Mouse (Mus musculus) limb, embryonic 11.5 days (tissue): Measurements from ENCODE around the gene Snx7. TPM values are rescaled to one million over a fixed set of nuclear protein-coding genes. Genes with fewer than 3 reads are reported as not detected.
A peak's percentile ranks its signal among the peaks of the same experiment; 100 is the strongest.

Source experiments
- ATAC-seq: fragments of 200-750 bp; cut with Nextera tagmentation; 2 replicates; pipeline ENCODE4 v1.8.0; 2017; ENCODE audit warnings: low read depth; ENCODE audit not compliant: insufficient number of reproducible peaks, low FRiP score, low TSS enrichment
- DNase-seq: peaks from one replicate; pipeline ENCODE4 v3.0.0-alpha.2; 2015; ENCODE audit warnings: low spot score
- H3K27ac ChIP-seq: fragments of 300-500 bp; sonication (generic); replicated peaks from 2 replicates; pipeline ENCODE4 v1.5.1; 2014; ENCODE audit warnings: low read depth, mild to moderate bottlenecking, low read length
- H3K27me3 ChIP-seq: fragments of 300-500 bp; sonication (generic); 2 replicates; pipeline ENCODE4 v1.6.1; 2014; ENCODE audit warnings: mild to moderate bottlenecking, low read length, mixed read lengths; ENCODE audit not compliant: control insufficient read depth, insufficient read depth
- H3K36me3 ChIP-seq: fragments of 300-500 bp; sonication (generic); 2 replicates; pipeline ENCODE4 v1.6.1; 2014; ENCODE audit warnings: mild to moderate bottlenecking, low read length, moderate library complexity, mixed read lengths; ENCODE audit not compliant: control insufficient read depth, insufficient read depth
- H3K4me1 ChIP-seq: fragments of 300-500 bp; sonication (generic); 2 replicates; pipeline ENCODE4 v1.6.1; 2014; ENCODE audit warnings: low read length, mixed read lengths; ENCODE audit not compliant: control insufficient read depth, insufficient read depth
- H3K4me2 ChIP-seq: fragments of 300-500 bp; sonication (generic); 2 replicates; pipeline ENCODE4 v1.6.1; 2014; ENCODE audit warnings: low read depth, mild to moderate bottlenecking, moderate library complexity; ENCODE audit not compliant: severe bottlenecking
- H3K4me3 ChIP-seq: fragments of 300-500 bp; sonication (generic); 2 replicates; pipeline ENCODE4 v1.5.1; 2014; ENCODE audit warnings: low read depth, low read length
- H3K9ac ChIP-seq: fragments of 300-500 bp; sonication (generic); 2 replicates; pipeline ENCODE4 v1.6.1; 2014; ENCODE audit warnings: mild to moderate bottlenecking, low read length
- H3K9me3 ChIP-seq: fragments of 300-500 bp; sonication (generic); 2 replicates; pipeline ENCODE4 v1.6.1; 2016; ENCODE audit warnings: low read length; ENCODE audit not compliant: control insufficient read depth
- WGBS: fragments of 180-500 bp; shearing (Covaris S2); extraction: QIAGEN DNeasy Blood & Tissue Kit; methylation state at CpG from one replicate; pipeline ENCODE4 v1.1.7; 2014; 5-methylcytosine and 5-hydroxymethylcytosine counted together
- polyA plus RNA-seq: library from polyadenylated mRNA; unstranded; fragments of >200 nt; fragmentation: Nextera tagmentation; extraction: Ambion mirVana; gene quantifications from 2 replicates; pipeline ENCODE4 v1.2.1, GENCODE M21; 2014

Snx7 gene
- polyA plus RNA-seq, 1 experiment from 2014 or later = 12.9 TPM

DNA sequence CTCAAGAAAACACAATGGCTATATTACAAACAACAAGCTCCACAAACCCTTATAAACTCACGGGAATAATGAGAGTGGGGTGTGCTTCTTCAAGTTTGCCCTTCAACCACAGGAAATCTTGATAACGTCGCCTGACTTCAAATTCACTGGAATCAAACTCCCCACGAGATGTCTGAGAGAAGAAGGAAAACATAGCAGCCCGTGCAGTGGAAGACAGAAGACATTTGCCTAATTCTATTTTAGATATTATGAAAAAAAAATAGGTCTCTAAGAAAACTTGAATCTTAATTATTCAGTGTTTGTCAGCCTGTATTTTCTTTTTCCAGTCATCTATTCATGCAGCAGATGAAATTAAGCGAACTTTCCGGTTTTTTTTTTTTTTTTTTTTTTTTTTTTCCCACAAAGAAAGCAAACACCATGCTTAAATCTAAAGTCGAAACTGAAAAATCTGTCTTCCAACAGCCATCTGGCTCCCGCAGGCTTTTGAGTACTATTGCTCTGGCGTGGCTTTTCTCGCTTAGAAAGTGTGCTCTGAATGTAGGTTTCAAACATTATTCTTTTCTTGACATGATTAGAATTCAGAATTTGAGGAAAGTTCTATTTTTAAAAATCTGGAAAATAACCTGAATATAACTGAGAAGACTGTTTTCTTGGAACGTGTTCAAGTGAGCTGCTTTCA is 28.7 kb downstream of the Snx7 start:
- DNase-seq (no peak), ATAC-seq (no peak)
- Histone ChIP-seq H3K27ac (no peak overlapping the region), H3K27me3 (no peaks in the 10 kb centered on the region), H3K4me3 (no peak overlapping the region), H3K4me2 (no peak overlapping the region), H3K4me1 (no peaks in the 10 kb centered on the region), H3K9ac (no peak overlapping the region), H3K9me3 (no peaks in the 10 kb centered on the region), H3K36me3 (no peaks in the 10 kb centered on the region)
- WGBS = 91% methylated on average over 12 of the region's 12 CpGs

DNA sequence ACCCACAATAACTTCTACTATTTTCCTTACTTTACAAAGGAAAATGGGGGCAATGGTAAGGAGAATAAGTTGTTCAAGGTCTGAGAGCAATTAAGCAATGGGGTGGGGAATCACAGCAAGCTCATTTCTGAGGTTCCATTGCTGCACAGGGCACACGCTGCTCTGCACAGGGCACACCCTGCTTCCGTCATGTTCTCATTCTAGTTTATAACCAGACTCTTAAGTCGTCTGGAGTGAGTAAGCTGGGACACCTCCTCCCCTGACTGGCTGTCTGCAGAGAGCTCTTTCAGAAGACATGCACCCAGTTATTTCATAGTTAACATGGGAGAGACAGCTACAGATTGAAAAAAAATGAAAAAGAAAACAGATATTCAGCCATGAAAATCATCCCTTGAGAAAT is 30.7 kb downstream of the Snx7 start:
- Histone ChIP-seq H3K4me3 (no peak overlapping the region), H3K9me3 (no peaks in the 10 kb centered on the region), H3K4me1 (no peaks in the 10 kb centered on the region), H3K27ac (no peak overlapping the region), H3K4me2 (no peak overlapping the region), H3K27me3 (no peaks in the 10 kb centered on the region), H3K36me3 (no peaks in the 10 kb centered on the region), H3K9ac (no peak overlapping the region)
- WGBS = 54% methylated on average over 3 of the region's 3 CpGs
- ATAC-seq (no peak), DNase-seq (no peak)

DNA sequence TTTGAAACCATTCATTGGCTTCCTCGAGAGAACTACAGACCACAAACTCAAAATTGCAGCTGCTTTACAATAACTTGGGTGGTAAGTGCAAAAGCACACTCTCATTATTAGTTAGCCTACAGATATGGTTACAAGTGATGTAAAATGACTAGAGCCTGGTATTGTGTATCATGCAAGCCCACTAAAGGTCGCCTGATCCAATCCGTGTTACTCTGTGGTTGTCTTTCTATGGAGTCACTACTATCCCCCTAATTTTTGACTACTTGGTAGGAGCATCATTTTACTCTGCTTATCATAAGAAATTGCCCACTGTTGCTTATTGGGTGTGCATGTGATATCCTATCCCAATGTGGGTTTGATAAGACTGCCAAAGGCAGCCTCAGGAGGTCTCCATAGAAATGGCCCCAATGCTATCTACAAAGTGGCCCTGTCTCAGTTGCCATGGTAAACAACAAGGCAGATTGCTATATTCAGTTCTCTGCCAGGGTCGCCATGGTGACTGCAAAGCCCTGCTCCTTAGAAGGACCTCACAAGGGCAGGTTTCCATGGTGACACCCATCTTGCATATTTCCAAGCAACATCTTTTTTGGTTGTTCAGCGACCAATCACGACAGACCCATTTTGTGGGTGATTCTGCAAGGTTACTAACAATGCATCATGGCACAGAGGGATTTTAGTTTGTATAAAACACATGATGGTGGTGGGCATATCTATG is 42.1 kb downstream of the Snx7 start:
- Histone ChIP-seq H3K4me2 (no peak overlapping the region), H3K27ac (no peak overlapping the region), H3K36me3 (no peaks in the 10 kb centered on the region), H3K27me3 (no peaks in the 10 kb centered on the region), H3K4me3 (no peak overlapping the region), H3K9me3 (no peaks in the 10 kb centered on the region), H3K4me1 (no peaks in the 10 kb centered on the region), H3K9ac (no peak overlapping the region)
- WGBS = 83% methylated on average over 6 of the region's 6 CpGs
- no peak for ATAC-seq
- DNase-seq = no peak

DNA sequence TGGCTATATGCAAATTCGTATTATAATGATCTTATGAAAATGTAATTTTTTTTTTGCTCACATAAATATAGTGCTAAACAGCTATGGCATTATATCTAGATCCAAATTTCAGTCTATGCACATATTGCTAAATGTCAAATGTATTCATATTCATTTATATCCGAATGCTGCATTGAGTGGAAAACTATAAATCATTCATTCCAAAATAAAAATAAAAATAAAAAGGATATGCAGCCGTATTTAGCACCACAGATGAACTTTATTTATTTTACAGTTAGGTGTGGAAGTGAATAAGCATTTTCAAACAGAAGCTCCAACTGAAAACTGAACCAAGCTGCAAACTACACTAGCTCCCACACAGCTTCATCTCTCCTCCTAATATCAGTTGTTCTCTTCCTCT is 45.5 kb downstream of the Snx7 start:
- no peak overlapping the region for H3K4me2 ChIP-seq
- H3K9ac ChIP-seq = no peak overlapping the region
- no peaks in the 10 kb centered on the region for H3K9me3 ChIP-seq
- no peak overlapping the region for H3K4me3 ChIP-seq
- H3K27ac ChIP-seq = no peak overlapping the region
- H3K36me3 ChIP-seq = no peaks in the 10 kb centered on the region
- no peak for DNase-seq
- no peak for ATAC-seq
- no peaks in the 10 kb centered on the region for H3K4me1 ChIP-seq
- 93% methylated on average over 3 of the region's 3 CpGs for WGBS
- no peaks in the 10 kb centered on the region for H3K27me3 ChIP-seq

DNA sequence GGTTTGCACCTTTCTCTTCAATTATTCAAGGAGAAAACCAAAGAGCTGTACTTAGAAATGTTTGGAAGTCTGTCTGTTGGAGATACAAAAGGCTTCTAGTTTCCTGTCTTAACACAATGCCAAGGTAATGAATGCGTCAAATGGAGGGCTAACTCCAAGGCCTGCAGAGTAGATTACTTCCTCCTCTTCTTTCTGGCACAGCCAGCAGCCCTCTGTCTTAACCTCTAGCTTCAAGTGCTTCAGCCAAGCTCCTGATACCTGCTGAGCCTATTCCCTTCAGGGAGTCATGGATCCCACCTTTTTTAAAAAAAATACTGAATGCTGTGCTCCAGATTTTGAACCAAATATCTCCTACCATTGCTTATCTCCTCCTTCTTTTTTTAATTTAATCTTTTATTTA is 51.1 kb downstream of the Snx7 start:
- Histone ChIP-seq H3K27ac (no peak overlapping the region), H3K36me3 (no peaks in the 10 kb centered on the region), H3K4me1 (no peaks in the 10 kb centered on the region), H3K4me2 (no peak overlapping the region), H3K9me3 (no peaks in the 10 kb centered on the region), H3K4me3 (no peak overlapping the region), H3K9ac (no peak overlapping the region), H3K27me3 (no peaks in the 10 kb centered on the region)
- no peak for ATAC-seq
- 85% methylated on average over 1 of the region's 1 CpGs for WGBS
- no peak for DNase-seq

DNA sequence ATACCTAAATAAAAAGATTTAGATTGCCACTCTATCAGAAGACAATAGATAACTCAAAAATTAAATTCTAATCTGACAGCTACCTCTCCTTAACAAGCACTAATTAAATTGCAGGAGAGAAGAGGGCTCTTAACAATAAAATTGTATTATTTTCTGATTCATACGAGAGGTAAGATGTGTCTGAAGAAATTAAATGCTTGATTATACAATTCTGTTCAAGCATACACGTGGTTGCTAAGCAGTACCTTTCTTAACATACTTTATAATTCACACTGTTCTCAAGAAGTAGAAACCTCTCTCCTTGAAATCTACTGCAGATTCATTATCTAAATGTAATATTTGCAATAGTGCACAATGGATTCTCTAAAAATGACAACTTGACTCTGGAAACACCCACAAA is 54.5 kb downstream of the Snx7 start:
- WGBS = 87% methylated on average over 2 of the region's 2 CpGs
- DNase-seq (no peak), ATAC-seq (no peak)
- no peak overlapping the region for H3K4me2 ChIP-seq
- H3K36me3 ChIP-seq = no peaks in the 10 kb centered on the region
- H3K27ac ChIP-seq = no peak overlapping the region
- H3K9ac ChIP-seq = no peak overlapping the region
- no peaks in the 10 kb centered on the region for H3K9me3 ChIP-seq
- no peaks in the 10 kb centered on the region for H3K4me1 ChIP-seq
- H3K4me3 ChIP-seq = no peak overlapping the region
- no peaks in the 10 kb centered on the region for H3K27me3 ChIP-seq

DNA sequence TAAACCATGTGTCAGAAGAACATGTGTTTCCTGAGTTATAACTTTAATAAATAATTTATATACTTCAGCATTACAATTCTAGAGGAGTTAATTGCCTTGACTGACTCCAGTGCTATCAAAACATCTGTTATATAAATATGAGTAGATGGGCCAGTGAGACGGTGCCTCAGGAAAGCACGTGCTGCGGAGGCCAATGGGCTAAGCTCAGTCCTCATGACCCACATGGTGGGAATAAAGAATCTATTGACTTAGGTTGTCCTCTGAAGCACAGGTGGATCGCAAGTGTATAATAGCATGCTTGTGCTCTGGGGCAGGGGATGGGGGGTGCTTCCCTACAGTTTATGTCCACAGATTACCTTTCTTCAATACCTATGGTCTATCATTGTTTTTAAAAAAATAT is 56.6 kb downstream of the Snx7 start:
- no peak overlapping the region for H3K9ac ChIP-seq
- H3K9me3 ChIP-seq = no peaks in the 10 kb centered on the region
- no peak overlapping the region for H3K4me2 ChIP-seq
- no peaks in the 10 kb centered on the region for H3K36me3 ChIP-seq
- no peaks in the 10 kb centered on the region for H3K27me3 ChIP-seq
- WGBS = 67% methylated on average over 4 of the region's 4 CpGs
- H3K27ac ChIP-seq = no peak overlapping the region
- DNase-seq (no peak), ATAC-seq (peak; percentile 67; the same call in 1 of the 2 replicates)
- H3K4me3 ChIP-seq = no peak overlapping the region
- H3K4me1 ChIP-seq = no peaks in the 10 kb centered on the region

DNA sequence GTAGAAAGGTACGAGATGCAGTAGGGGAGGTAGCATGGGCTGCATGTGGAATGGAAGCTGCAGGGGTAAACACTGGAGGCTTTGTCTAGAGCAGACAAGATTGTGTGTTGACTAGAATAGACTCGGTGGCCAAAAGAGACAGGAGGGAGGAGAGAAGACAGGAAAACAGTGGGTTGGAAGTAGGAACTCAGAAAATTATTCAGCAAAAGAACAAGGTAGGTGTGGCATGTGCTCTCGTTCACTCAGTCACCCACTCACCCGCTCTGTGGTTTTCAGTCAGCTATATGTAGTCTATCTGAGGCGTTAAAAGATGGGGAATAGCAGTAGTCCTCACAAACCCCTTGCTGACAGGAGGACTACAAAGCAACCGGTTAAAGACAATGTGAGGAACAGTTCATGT is 63.0 kb downstream of the Snx7 start:
- Histone ChIP-seq H3K27me3 (no peaks in the 10 kb centered on the region), H3K9ac (no peak overlapping the region), H3K27ac (no peak overlapping the region), H3K36me3 (no peaks in the 10 kb centered on the region), H3K9me3 (no peaks in the 10 kb centered on the region), H3K4me1 (no peaks in the 10 kb centered on the region), H3K4me3 (no peak overlapping the region), H3K4me2 (no peak overlapping the region)
- no peak for DNase-seq
- no peak for ATAC-seq
- WGBS = 88% methylated on average over 6 of the region's 6 CpGs

DNA sequence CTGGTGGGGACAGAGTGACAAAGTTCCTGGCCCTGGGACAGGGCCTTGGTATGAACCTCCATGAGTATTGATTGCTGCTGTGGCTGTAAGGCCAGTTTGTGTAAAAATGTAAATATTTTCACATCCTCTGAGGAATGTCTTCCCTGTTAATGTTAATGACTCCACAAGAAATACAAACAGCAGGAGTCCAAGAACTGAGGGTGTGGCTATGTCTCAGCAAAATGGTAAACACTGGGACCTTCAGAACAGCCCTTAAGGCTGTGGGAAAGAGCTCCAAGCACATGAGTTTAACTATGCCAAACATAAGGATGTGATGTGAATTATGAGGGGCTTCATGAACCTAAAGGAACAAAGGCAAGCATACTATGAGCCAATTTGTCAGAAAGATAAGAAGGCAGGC is 74.2 kb downstream of the Snx7 start:
- H3K4me2 ChIP-seq = no peak overlapping the region
- H3K36me3 ChIP-seq = no peaks in the 10 kb centered on the region
- ATAC-seq = no peak
- no peaks in the 10 kb centered on the region for H3K27me3 ChIP-seq
- H3K9me3 ChIP-seq = no peaks in the 10 kb centered on the region
- no peak overlapping the region for H3K9ac ChIP-seq
- H3K4me1 ChIP-seq = no peaks in the 10 kb centered on the region
- H3K4me3 ChIP-seq = no peak overlapping the region
- DNase-seq = no peak
- no peak overlapping the region for H3K27ac ChIP-seq
